In genomic region chr16:93358166-93358565, GRCm38 (mm10) we compare ENCODE assay signal across 19 mouse cellular contexts.
DNase-seq lines count a peak whose midpoint lies in the region; ATAC-seq and TF ChIP-seq lines count a peak whose summit lies in the region.
"Had no signal": no experiment of that assay in that cellular context is flagged by ENCODE, and none has a peak within 500 bp of the region (broad histone marks: within the 10 kb centered on the region; RNA-seq: fewer than 3 reads in every experiment).

No protein-coding gene starts in this region.

- no peaks in the 10 kb centered on the region; the same call in 1 of the 2 replicates for H3K27me3 ChIP-seq in liver, embryonic 12.5 days (replicated peaks)
- H3K27me3 ChIP-seq in liver, postnatal 0 days (ENCODE audit: insufficient read depth, low read length) = no peaks in the 10 kb centered on the region
- H3K27me3 ChIP-seq in liver, embryonic 15.5 days = no peaks in the 10 kb centered on the region; the same call in 1 of the 2 replicates
- H3K27me3 ChIP-seq: forebrain, embryonic 15.5 days; hindbrain, embryonic 13.5 days had no signal

- no peak for TF ChIP-seq EP300 in liver, postnatal 0 days (IDR thresholded peaks at IDR 0.05; ENCODE audit: low read depth)

- peaks cover 7% of the 10 kb centered on the region; the same call in 1 of the 2 replicates for H3K36me3 ChIP-seq in liver, embryonic 12.5 days
- H3K36me3 ChIP-seq in liver, postnatal 0 days (replicated peaks; ENCODE audit: insufficient read depth, low read length) = no peaks in the 10 kb centered on the region
- no peaks in the 10 kb centered on the region for H3K36me3 ChIP-seq in liver, embryonic 15.5 days (replicated peaks)
- H3K36me3 ChIP-seq: forebrain, embryonic 15.5 days; heart, embryonic 10.5 days; hindbrain, embryonic 13.5 days had no signal

- H3K4me2 ChIP-seq in liver, embryonic 12.5 days = peak overlapping the region; percentile 40
- no peak overlapping the region for H3K4me2 ChIP-seq in liver, postnatal 0 days (ENCODE audit: low read depth, low read length)
- H3K4me2 ChIP-seq in liver, embryonic 15.5 days = peak overlapping the region; percentile 37
- H3K4me2 ChIP-seq: forebrain, embryonic 15.5 days; hindbrain, embryonic 13.5 days had no signal

- H3K4me3 ChIP-seq in liver, embryonic 12.5 days = no peak overlapping the region
- no peak overlapping the region for H3K4me3 ChIP-seq in liver, postnatal 0 days (ENCODE audit: low read depth, low read length)
- H3K4me3 ChIP-seq in bone marrow, adult 2 months (replicated peaks; ENCODE audit: control insufficient read depth, low read depth, low read length) = peak overlapping the region; percentile 10
- H3K4me3 ChIP-seq in liver, embryonic 15.5 days (replicated peaks) = peak overlapping the region; percentile 15; the same call in 1 of the 2 replicates
- H3K4me3 ChIP-seq: forebrain, embryonic 15.5 days; heart, embryonic 10.5 days; hindbrain, embryonic 13.5 days had no signal

- H3K9ac ChIP-seq in liver, embryonic 12.5 days = peak overlapping the region; percentile 14; the same call in 1 of the 2 replicates
- H3K9ac ChIP-seq in liver, postnatal 0 days (replicated peaks) = no peak overlapping the region
- H3K9ac ChIP-seq in liver, embryonic 15.5 days = peak overlapping the region; percentile 18; the same call in 1 of the 2 replicates
- H3K9ac ChIP-seq: forebrain, embryonic 15.5 days; hindbrain, embryonic 13.5 days had no signal

- H3K27ac ChIP-seq in liver, embryonic 12.5 days = peak overlapping the region; percentile 71
- H3K27ac ChIP-seq in liver, postnatal 0 days (ENCODE audit: low read depth) = no peak overlapping the region
- no peak overlapping the region for H3K27ac ChIP-seq in bone marrow, adult 2 months (ENCODE audit: control insufficient read depth, insufficient read depth, low read depth, low read length, poor library complexity)
- H3K27ac ChIP-seq in liver, embryonic 15.5 days (replicated peaks) = peak overlapping the region; percentile 58
- H3K27ac ChIP-seq: forebrain, embryonic 15.5 days; heart, embryonic 10.5 days; hindbrain, embryonic 13.5 days; hindbrain, postnatal 0 days had no signal

- WGBS in liver, embryonic 12.5 days (ENCODE audit: insufficient replicate concordance) = 54% methylated on average over 4 of the region's 4 CpGs
- WGBS in liver, postnatal 0 days (ENCODE audit: insufficient replicate concordance) = 67% methylated on average over 4 of the region's 4 CpGs
- WGBS in bone marrow, adult 2 months = 62% methylated on average over 4 of the region's 4 CpGs
- 38% methylated on average over 4 of the region's 4 CpGs for WGBS in liver, embryonic 15.5 days (ENCODE audit: insufficient replicate concordance)

- DNase-seq in liver, postnatal 0 days = no peak
- no peak for DNase-seq in thymus, postnatal 14 days
- DNase-seq: adrenal gland, adult 8-10 months; adrenal gland, postnatal 36 days; cerebellum, adult 11 months; cerebellum, adult 9-10 months; cerebellum, postnatal 25 days; gastrocnemius, postnatal 10 days; heart, adult 18-20 months; heart, postnatal 10 days had no signal

- H3K9me3 ChIP-seq in liver, embryonic 12.5 days (replicated peaks) = no peaks in the 10 kb centered on the region
- no peaks in the 10 kb centered on the region for H3K9me3 ChIP-seq in liver, postnatal 0 days (ENCODE audit: low read length)
- no peaks in the 10 kb centered on the region for H3K9me3 ChIP-seq in liver, embryonic 15.5 days (replicated peaks)
- H3K9me3 ChIP-seq: forebrain, embryonic 15.5 days; heart, embryonic 10.5 days; hindbrain, embryonic 13.5 days had no signal

- peaks cover 25% of the 10 kb centered on the region for H3K4me1 ChIP-seq in liver, embryonic 12.5 days
- H3K4me1 ChIP-seq in liver, postnatal 0 days (ENCODE audit: insufficient read depth) = no peaks in the 10 kb centered on the region
- H3K4me1 ChIP-seq in bone marrow, adult 2 months (ENCODE audit: control insufficient read depth, insufficient read depth, low read length) = no peaks in the 10 kb centered on the region
- peaks cover 16% of the 10 kb centered on the region for H3K4me1 ChIP-seq in liver, embryonic 15.5 days (replicated peaks)
- H3K4me1 ChIP-seq: forebrain, embryonic 15.5 days; hindbrain, embryonic 13.5 days had no signal

- no peak for TF ChIP-seq POLR2A in bone marrow, adult 2 months (IDR thresholded peaks at IDR 0.05; ENCODE audit: borderline replicate concordance, control insufficient read depth, low read depth, low read length)

- TF ChIP-seq CTCF in liver, postnatal 0 days (IDR thresholded peaks at IDR 0.05; ENCODE audit: low read depth) = no peak
- no peak for TF ChIP-seq CTCF in bone marrow, adult 2 months (IDR thresholded peaks at IDR 0.05; ENCODE audit: control insufficient read depth, insufficient read depth, low read length)

- peak; percentile 74 for ATAC-seq in liver, embryonic 12.5 days
- no peak for ATAC-seq in liver, postnatal 0 days
- peak; percentile 53 for ATAC-seq in erythroblast, adult 5-6 weeks (replicated peaks; ENCODE audit: low FRiP score, poor library complexity, severe bottlenecking)
- peak; percentile 74 for ATAC-seq in liver, embryonic 15.5 days (ENCODE audit: insufficient read depth)
- no peak for ATAC-seq in activated CD4-positive, CD25-positive, alpha-beta regulatory T cell, adult 4 months
- ATAC-seq: forebrain, embryonic 15.5 days; hindbrain, postnatal 0 days had no signal

Comparison
In these comparisons a context has a peak if more than half of its experiments do, and no peak if none do; other contexts are left out.
1. ATAC-seq: peak in liver, embryonic 12.5 days (single experiment), erythroblast, adult 5-6 weeks (single experiment) and liver, embryonic 15.5 days (single experiment); none in liver, postnatal 0 days (single experiment) and activated CD4-positive, CD25-positive, alpha-beta regulatory T cell, adult 4 months (single experiment).
2. H3K27ac ChIP-seq: peak in liver, embryonic 12.5 days (single experiment) and liver, embryonic 15.5 days (single experiment); none in liver, postnatal 0 days (single experiment) and bone marrow, adult 2 months (single experiment).
3. H3K4me3 ChIP-seq: peak in bone marrow, adult 2 months (single experiment) and liver, embryonic 15.5 days (single experiment); none in liver, embryonic 12.5 days (single experiment) and liver, postnatal 0 days (single experiment).